Mouse (Mus musculus): Measurements from ENCODE around the gene Akt3. TPM values are rescaled to one million over a fixed set of nuclear protein-coding genes. Genes with fewer than 3 reads are reported as not detected.

The Akt3 gene
- polyA plus RNA-seq, 1 experiment from 2014 or later, result 4.2 TPM

GRCm38 (mm10) chr1:176995419-176995775 is 262.6 kb downstream of the Akt3 start:
- Histone ChIP-seq H3K4me3 (no peak overlapping the region), H3K27me3 (no peaks in the 10 kb centered on the region), H3K4me2 (no peak overlapping the region), H3K27ac (no peak overlapping the region), H3K9ac (no peak overlapping the region), H3K9me3 (replicated peaks) (no peaks in the 10 kb centered on the region), H3K4me1 (replicated peaks) (peaks cover 21% of the 10 kb centered on the region), H3K36me3 (no peaks in the 10 kb centered on the region)
- 87% methylated on average over 4 of the region's 4 CpGs for WGBS
- ATAC-seq (replicated peaks; ENCODE audit: insufficient number of reproducible peaks, insufficient read depth, low FRiP score, low read depth), result no peak

- Histone ChIP-seq H3K36me3 (no peaks in the 10 kb centered on the region), H3K4me3 (no peak overlapping the region), H3K9ac (no peak overlapping the region), H3K9me3 (replicated peaks) (no peaks in the 10 kb centered on the region), H3K27ac (no peak overlapping the region), H3K4me2 (no peak overlapping the region), H3K4me1 (replicated peaks) (peaks cover 21% of the 10 kb centered on the region), H3K27me3 (no peaks in the 10 kb centered on the region)
- WGBS, result 73% methylated on average over 11 of the region's 11 CpGs
- no peak for ATAC-seq (replicated peaks; ENCODE audit: insufficient number of reproducible peaks, insufficient read depth, low FRiP score, low read depth)
These were observed 263.1 kb downstream of the Akt3 start for GRCm38 (mm10) chr1:176994707-176995418.

- H3K4me2 ChIP-seq, result no peak overlapping the region
- no peak overlapping the region for H3K4me3 ChIP-seq
- H3K27ac ChIP-seq, result no peak overlapping the region
- H3K27me3 ChIP-seq, result no peaks in the 10 kb centered on the region
- no peak overlapping the region for H3K9ac ChIP-seq
- ATAC-seq (replicated peaks; ENCODE audit: insufficient number of reproducible peaks, insufficient read depth, low FRiP score, low read depth), result no peak
- no peaks in the 10 kb centered on the region for H3K36me3 ChIP-seq
- no peaks in the 10 kb centered on the region for H3K9me3 ChIP-seq (replicated peaks)
- peaks cover 21% of the 10 kb centered on the region for H3K4me1 ChIP-seq (replicated peaks)
- WGBS, result 45% methylated on average over 7 of the region's 7 CpGs
These were observed 263.9 kb downstream of the Akt3 start for GRCm38 (mm10) chr1:176994087-176994486.

- no peak overlapping the region for H3K9ac ChIP-seq
- H3K4me1 ChIP-seq (replicated peaks), result peaks cover 21% of the 10 kb centered on the region
- no peak overlapping the region for H3K4me3 ChIP-seq
- no peaks in the 10 kb centered on the region for H3K36me3 ChIP-seq
- ATAC-seq (replicated peaks; ENCODE audit: insufficient number of reproducible peaks, insufficient read depth, low FRiP score, low read depth), result no peak
- no peak overlapping the region for H3K27ac ChIP-seq
- WGBS, result 63% methylated on average over 18 of the region's 18 CpGs
- H3K9me3 ChIP-seq (replicated peaks), result no peaks in the 10 kb centered on the region
- H3K4me2 ChIP-seq, result no peak overlapping the region
- no peaks in the 10 kb centered on the region for H3K27me3 ChIP-seq
These were observed 264.6 kb downstream of the Akt3 start for GRCm38 (mm10) chr1:176993141-176994010.

- Histone ChIP-seq H3K9me3 (replicated peaks) (no peaks in the 10 kb centered on the region), H3K4me1 (replicated peaks) (peaks cover 22% of the 10 kb centered on the region), H3K27ac (no peak overlapping the region), H3K36me3 (no peaks in the 10 kb centered on the region), H3K9ac (no peak overlapping the region), H3K4me2 (no peak overlapping the region), H3K4me3 (no peak overlapping the region), H3K27me3 (no peaks in the 10 kb centered on the region)
- no peak for ATAC-seq (replicated peaks; ENCODE audit: insufficient number of reproducible peaks, insufficient read depth, low FRiP score, low read depth)
- 84% methylated on average over 8 of the region's 8 CpGs for WGBS
These were observed 265.5 kb downstream of the Akt3 start for GRCm38 (mm10) chr1:176992517-176992916.

GRCm38 (mm10) chr1:176991473-176991872 is 266.5 kb downstream of the Akt3 start:
- Histone ChIP-seq H3K4me2 (no peak overlapping the region), H3K4me3 (no peak overlapping the region), H3K9me3 (replicated peaks) (no peaks in the 10 kb centered on the region), H3K27ac (no peak overlapping the region), H3K27me3 (no peaks in the 10 kb centered on the region), H3K9ac (no peak overlapping the region), H3K36me3 (no peaks in the 10 kb centered on the region), H3K4me1 (replicated peaks) (peaks cover 28% of the 10 kb centered on the region)
- WGBS, result 76% methylated on average over 4 of the region's 4 CpGs
- ATAC-seq (replicated peaks; ENCODE audit: insufficient number of reproducible peaks, insufficient read depth, low FRiP score, low read depth), result no peak

- no peaks in the 10 kb centered on the region for H3K36me3 ChIP-seq
- 21% methylated on average over 6 of the region's 6 CpGs for WGBS
- H3K4me1 ChIP-seq (replicated peaks), result peaks cover 31% of the 10 kb centered on the region
- H3K27ac ChIP-seq, result peak overlapping the region; percentile 60
- H3K9ac ChIP-seq, result no peak overlapping the region
- H3K4me2 ChIP-seq, result peak overlapping the region; percentile 6; the same call in 1 of the 2 replicates
- H3K4me3 ChIP-seq, result no peak overlapping the region
- peak; percentile 79 for ATAC-seq (replicated peaks; ENCODE audit: insufficient number of reproducible peaks, insufficient read depth, low FRiP score, low read depth)
- H3K27me3 ChIP-seq, result no peaks in the 10 kb centered on the region
- H3K9me3 ChIP-seq (replicated peaks), result no peaks in the 10 kb centered on the region
These were observed 270.8 kb downstream of the Akt3 start for GRCm38 (mm10) chr1:176986990-176987740.

GRCm38 (mm10) chr1:176986275-176986674 is 271.7 kb downstream of the Akt3 start:
- H3K4me3 ChIP-seq, result no peak overlapping the region
- no peaks in the 10 kb centered on the region for H3K36me3 ChIP-seq
- 62% methylated on average over 6 of the region's 6 CpGs for WGBS
- no peak overlapping the region for H3K27ac ChIP-seq
- H3K4me2 ChIP-seq, result no peak overlapping the region
- no peaks in the 10 kb centered on the region for H3K9me3 ChIP-seq (replicated peaks)
- H3K9ac ChIP-seq, result no peak overlapping the region
- no peaks in the 10 kb centered on the region for H3K27me3 ChIP-seq
- H3K4me1 ChIP-seq (replicated peaks), result peaks cover 31% of the 10 kb centered on the region
- ATAC-seq (replicated peaks; ENCODE audit: insufficient number of reproducible peaks, insufficient read depth, low FRiP score, low read depth), result no peak

- H3K36me3 ChIP-seq, result no peaks in the 10 kb centered on the region
These were observed 272.3 kb downstream of the Akt3 start for GRCm38 (mm10) chr1:176985691-176986090.

GRCm38 (mm10) chr1:176982671-176983070 is 275.3 kb downstream of the Akt3 start:
- no peak overlapping the region for H3K27ac ChIP-seq
- no peak for ATAC-seq (replicated peaks; ENCODE audit: insufficient number of reproducible peaks, insufficient read depth, low FRiP score, low read depth)
- no peaks in the 10 kb centered on the region for H3K36me3 ChIP-seq
- no peaks in the 10 kb centered on the region for H3K9me3 ChIP-seq (replicated peaks)
- no peak overlapping the region for H3K9ac ChIP-seq
- H3K4me2 ChIP-seq, result no peak overlapping the region
- no peaks in the 10 kb centered on the region for H3K27me3 ChIP-seq
- 41% methylated on average over 8 of the region's 8 CpGs for WGBS
- H3K4me1 ChIP-seq (replicated peaks), result peaks cover 27% of the 10 kb centered on the region
- no peak overlapping the region for H3K4me3 ChIP-seq

More at GRCm38 (mm10) chr1:176985691-176986090, 272.3 kb downstream of the Akt3 start:
- 81% methylated on average over 6 of the region's 6 CpGs for WGBS
- H3K4me1 ChIP-seq (replicated peaks), result peaks cover 31% of the 10 kb centered on the region
- no peaks in the 10 kb centered on the region for H3K27me3 ChIP-seq
- H3K4me3 ChIP-seq, result no peak overlapping the region
- no peak overlapping the region for H3K9ac ChIP-seq
- no peak overlapping the region for H3K4me2 ChIP-seq
- ATAC-seq (replicated peaks; ENCODE audit: insufficient number of reproducible peaks, insufficient read depth, low FRiP score, low read depth), result no peak
- no peak overlapping the region for H3K27ac ChIP-seq
- no peaks in the 10 kb centered on the region for H3K9me3 ChIP-seq (replicated peaks)

GRCm38 (mm10) chr1:176981511-176981910 is 276.5 kb downstream of the Akt3 start:
- Histone ChIP-seq H3K36me3 (no peaks in the 10 kb centered on the region), H3K4me3 (no peak overlapping the region), H3K4me2 (no peak overlapping the region), H3K9me3 (replicated peaks) (no peaks in the 10 kb centered on the region), H3K9ac (no peak overlapping the region), H3K27me3 (no peaks in the 10 kb centered on the region), H3K27ac (no peak overlapping the region), H3K4me1 (replicated peaks) (peaks cover 15% of the 10 kb centered on the region)
- WGBS, result 89% methylated on average over 2 of the region's 2 CpGs
- no peak for ATAC-seq (replicated peaks; ENCODE audit: insufficient number of reproducible peaks, insufficient read depth, low FRiP score, low read depth)
